Mouse (Mus musculus): ENCODE data around the gene Icosl. TPM values are rescaled to one million over a fixed set of nuclear protein-coding genes. Genes with fewer than 3 reads are reported as not detected.

The Icosl gene
- polyA plus RNA-seq, 1 experiment: 9.7 TPM

DNA sequence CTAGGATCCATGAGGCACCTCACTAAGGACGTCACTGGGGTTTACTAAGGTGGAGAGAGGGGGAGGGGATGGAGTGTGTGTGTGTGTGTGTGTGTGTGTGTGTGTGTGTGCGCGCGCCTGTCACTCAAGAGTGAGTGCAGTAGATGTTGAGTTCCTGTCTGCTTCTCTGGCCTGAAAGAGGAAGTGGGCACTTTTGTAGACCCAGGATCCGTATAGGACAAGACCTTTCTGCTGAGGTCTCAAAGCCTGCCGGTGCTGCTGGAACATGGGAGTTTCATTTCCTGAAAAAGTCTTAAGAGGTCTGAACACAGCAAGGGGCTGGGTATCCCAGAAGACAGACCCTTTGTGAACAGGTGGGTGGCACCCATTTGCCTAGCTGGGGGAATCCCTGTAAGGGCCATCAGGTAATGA lies 18.0 kb downstream of the Icosl start:
- peaks cover 12% of the 10 kb centered on the region for H3K4me1 ChIP-seq (ENCODE audit: control insufficient read depth, insufficient read depth, insufficient read length, low read length)
- no peak overlapping the region for H3K4me3 ChIP-seq (ENCODE audit: low read depth, low read length)
- 68% methylated on average over 6 of the region's 6 CpGs for WGBS
- no peaks in the 10 kb centered on the region for H3K36me3 ChIP-seq (ENCODE audit: control insufficient read depth, insufficient read depth, low read length)
- no peak for TF ChIP-seq POLR2A (IDR thresholded peaks at IDR 0.05; ENCODE audit: low read depth, low read length)
- TF ChIP-seq CTCF (IDR thresholded peaks at IDR 0.05; ENCODE audit: extremely low read depth, insufficient read length, insufficient replicate concordance, low read depth, low read length): no peak
- H3K27ac ChIP-seq (ENCODE audit: insufficient read depth, low read depth, low read length): peak overlapping the region; percentile 63
- no peaks in the 10 kb centered on the region for H3K27me3 ChIP-seq (ENCODE audit: control insufficient read depth, insufficient read depth, low read length)

DNA sequence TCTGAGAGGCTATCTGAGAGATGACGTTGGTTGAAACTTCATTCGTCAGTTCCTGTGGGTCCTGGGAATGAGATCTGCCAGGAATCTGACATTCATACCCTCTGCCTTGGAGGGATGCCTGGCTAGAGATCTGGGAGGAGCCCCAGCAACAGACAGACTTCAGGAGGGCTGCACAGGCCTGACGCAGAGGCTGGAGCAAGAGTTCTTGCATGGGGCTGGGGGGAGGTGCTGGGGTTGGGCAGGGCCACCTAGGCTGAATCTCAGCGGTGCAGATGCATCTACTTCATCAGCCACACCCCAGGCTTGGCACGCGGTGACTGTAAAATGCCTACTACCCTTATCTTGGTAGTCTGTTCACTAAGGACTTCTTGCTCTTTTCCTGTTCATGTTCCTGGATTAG lies 21.1 kb downstream of the Icosl start:
- peaks cover 20% of the 10 kb centered on the region for H3K4me1 ChIP-seq (ENCODE audit: control insufficient read depth, insufficient read depth, insufficient read length, low read length)
- no peaks in the 10 kb centered on the region for H3K27me3 ChIP-seq (ENCODE audit: control insufficient read depth, insufficient read depth, low read length)
- 28% methylated on average over 6 of the region's 6 CpGs for WGBS
- H3K4me3 ChIP-seq (ENCODE audit: low read depth, low read length): no peak overlapping the region
- H3K27ac ChIP-seq (ENCODE audit: insufficient read depth, low read depth, low read length): no peak overlapping the region; the same call in 1 of the 2 replicates
- H3K36me3 ChIP-seq (ENCODE audit: control insufficient read depth, insufficient read depth, low read length): no peaks in the 10 kb centered on the region
- TF ChIP-seq CTCF (IDR thresholded peaks at IDR 0.05; ENCODE audit: extremely low read depth, insufficient read length, insufficient replicate concordance, low read depth, low read length) (no peak), POLR2A (IDR thresholded peaks at IDR 0.05; ENCODE audit: low read depth, low read length) (no peak)

DNA sequence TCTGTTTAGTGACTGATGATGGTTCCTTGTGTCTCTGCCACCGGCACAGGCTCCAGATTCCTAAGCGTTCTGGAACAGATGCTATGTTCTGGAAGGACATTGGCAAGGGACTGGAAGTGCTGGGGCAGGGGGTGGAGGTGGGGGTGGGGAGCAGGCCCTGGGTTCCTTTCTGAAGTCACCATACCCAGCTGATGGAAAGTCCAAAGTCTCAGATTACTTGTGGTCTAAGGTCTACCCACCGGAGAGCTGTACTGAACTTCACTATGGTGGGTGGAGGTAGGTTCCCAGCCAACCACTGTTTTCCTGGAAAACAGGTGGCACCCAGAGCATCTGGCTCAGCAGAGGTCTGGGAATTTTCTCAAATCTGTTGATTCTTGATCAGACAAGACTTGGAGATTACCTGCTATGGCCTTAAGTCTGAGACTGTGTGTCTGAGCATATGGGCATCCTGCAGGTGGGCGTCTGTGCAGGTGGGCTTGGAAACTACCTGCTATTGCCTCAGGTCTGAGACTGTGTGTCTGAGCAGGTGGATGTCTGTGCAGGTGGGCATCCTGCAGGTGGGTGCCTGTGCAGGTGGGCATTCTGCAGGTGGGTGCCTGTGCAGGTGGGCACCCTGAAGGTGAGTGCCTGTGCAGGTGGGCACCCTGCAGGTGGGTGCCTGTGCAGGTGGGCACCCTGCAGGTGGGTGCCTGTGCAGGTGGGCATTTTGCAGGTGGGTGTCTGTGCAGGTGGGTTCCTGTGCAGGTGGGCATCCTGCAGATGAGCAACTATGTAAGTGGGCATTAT lies 21.8 kb downstream of the Icosl start:
- H3K4me1 ChIP-seq (ENCODE audit: control insufficient read depth, insufficient read depth, insufficient read length, low read length): peaks cover 20% of the 10 kb centered on the region
- no peaks in the 10 kb centered on the region for H3K36me3 ChIP-seq (ENCODE audit: control insufficient read depth, insufficient read depth, low read length)
- TF ChIP-seq CTCF (IDR thresholded peaks at IDR 0.05; ENCODE audit: extremely low read depth, insufficient read length, insufficient replicate concordance, low read depth, low read length) (no peak), POLR2A (IDR thresholded peaks at IDR 0.05; ENCODE audit: low read depth, low read length) (no peak)
- H3K27me3 ChIP-seq (ENCODE audit: control insufficient read depth, insufficient read depth, low read length): no peaks in the 10 kb centered on the region
- 36% methylated on average over 4 of the region's 4 CpGs for WGBS
- no peak overlapping the region for H3K27ac ChIP-seq (ENCODE audit: insufficient read depth, low read depth, low read length)
- no peak overlapping the region for H3K4me3 ChIP-seq (ENCODE audit: low read depth, low read length)

DNA sequence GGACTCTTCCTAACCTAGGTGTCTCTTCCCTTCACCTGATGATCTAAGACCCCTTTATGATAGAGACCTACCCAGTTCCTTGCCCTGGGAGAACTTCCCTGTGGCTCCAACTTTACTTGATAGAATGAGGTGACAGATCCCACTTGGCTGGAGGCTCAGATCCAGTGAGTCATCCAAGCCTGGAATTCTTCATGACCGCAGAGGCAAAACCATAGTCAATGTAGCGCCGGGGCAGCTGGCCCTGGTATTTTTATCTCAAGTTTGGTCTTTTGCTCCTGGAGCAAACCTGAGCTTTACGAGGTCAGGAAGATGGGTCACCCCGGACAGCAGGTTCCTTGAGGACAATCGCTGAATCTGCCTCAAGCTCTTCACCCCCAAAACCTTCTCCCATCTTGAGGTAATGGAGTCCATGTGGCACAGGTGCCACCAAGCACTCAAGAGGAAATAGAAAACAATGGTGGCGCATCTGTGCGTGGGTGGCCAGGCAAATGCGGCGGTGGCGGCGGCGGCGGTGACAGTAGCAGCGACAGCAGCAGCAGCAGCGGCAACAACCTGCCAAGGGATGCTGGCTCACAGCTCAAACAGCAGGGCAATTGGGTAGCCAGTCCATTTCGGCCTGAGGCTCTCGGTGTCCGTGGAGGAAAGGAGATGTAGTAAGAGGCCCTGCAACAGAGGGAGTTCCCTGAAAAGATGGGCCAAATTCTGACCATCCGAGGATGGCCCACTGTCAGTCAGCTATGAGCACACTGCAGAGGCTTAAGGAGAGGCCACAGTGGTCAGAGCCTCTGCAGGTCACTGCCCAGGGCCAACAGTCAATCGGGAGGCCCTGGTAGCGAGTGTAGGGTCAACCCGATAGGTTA lies 23.0 kb downstream of the Icosl start:
- no peaks in the 10 kb centered on the region for H3K36me3 ChIP-seq (ENCODE audit: control insufficient read depth, insufficient read depth, low read length)
- H3K4me3 ChIP-seq (ENCODE audit: low read depth, low read length): peak overlapping the region; percentile 16; the same call in 1 of the 2 replicates
- H3K4me1 ChIP-seq (ENCODE audit: control insufficient read depth, insufficient read depth, insufficient read length, low read length): peaks cover 20% of the 10 kb centered on the region
- WGBS: 91% methylated on average over 23 of the region's 23 CpGs
- no peak for TF ChIP-seq CTCF (IDR thresholded peaks at IDR 0.05; ENCODE audit: extremely low read depth, insufficient read length, insufficient replicate concordance, low read depth, low read length)
- no peak for TF ChIP-seq POLR2A (IDR thresholded peaks at IDR 0.05; ENCODE audit: low read depth, low read length)
- H3K27ac ChIP-seq (ENCODE audit: insufficient read depth, low read depth, low read length): peak overlapping the region; percentile 27; the same call in 1 of the 2 replicates
- H3K27me3 ChIP-seq (ENCODE audit: control insufficient read depth, insufficient read depth, low read length): no peaks in the 10 kb centered on the region

DNA sequence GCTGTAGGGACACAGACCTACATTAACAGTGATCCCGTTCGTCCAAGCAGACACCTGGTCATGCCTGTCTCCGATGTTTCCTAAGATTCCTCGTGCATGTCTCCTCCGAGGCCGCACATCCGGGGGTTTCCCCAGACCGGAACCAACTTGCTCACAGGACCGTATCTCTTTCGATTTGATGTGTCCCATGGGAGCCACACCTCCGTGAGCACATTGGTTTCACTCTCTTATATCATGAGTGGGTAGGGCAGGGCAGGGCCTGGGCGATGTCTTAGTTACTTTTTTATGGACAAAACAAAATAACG lies 23.6 kb downstream of the Icosl start:
- 65% methylated on average over 13 of the region's 13 CpGs for WGBS
- Histone ChIP-seq H3K36me3 (ENCODE audit: control insufficient read depth, insufficient read depth, low read length) (no peaks in the 10 kb centered on the region), H3K27ac (ENCODE audit: insufficient read depth, low read depth, low read length) (0 out of 2 replicates have a peak overlapping the region, but pooled peaks have one; percentile 27), H3K27me3 (ENCODE audit: control insufficient read depth, insufficient read depth, low read length) (no peaks in the 10 kb centered on the region), H3K4me1 (ENCODE audit: control insufficient read depth, insufficient read depth, insufficient read length, low read length) (peaks cover 20% of the 10 kb centered on the region), H3K4me3 (ENCODE audit: low read depth, low read length) (peak overlapping the region; percentile 16; the same call in 1 of the 2 replicates)
- no peak for TF ChIP-seq CTCF (IDR thresholded peaks at IDR 0.05; ENCODE audit: extremely low read depth, insufficient read length, insufficient replicate concordance, low read depth, low read length)
- no peak for TF ChIP-seq POLR2A (IDR thresholded peaks at IDR 0.05; ENCODE audit: low read depth, low read length)

DNA sequence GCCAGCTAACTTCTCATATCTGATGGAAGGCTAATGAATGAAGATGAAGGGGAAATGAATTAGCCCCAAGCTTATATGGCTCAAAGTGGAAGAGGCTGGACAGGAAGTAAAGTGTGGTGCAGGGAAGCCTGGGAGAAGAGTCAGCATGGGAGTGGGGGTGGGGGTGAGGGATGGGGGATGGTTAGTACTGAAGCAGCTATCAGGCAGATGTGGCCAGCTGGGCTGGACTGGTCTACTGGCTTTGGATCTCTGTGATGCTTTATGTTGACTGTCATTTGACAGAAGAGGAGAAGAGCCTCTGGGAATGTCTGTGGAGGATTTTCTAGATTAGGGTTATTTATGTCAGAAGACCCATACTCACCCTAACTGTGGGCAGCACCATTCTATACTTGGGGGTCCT lies 26.1 kb downstream of the Icosl start:
- no peaks in the 10 kb centered on the region for H3K36me3 ChIP-seq (ENCODE audit: control insufficient read depth, insufficient read depth, low read length)
- no peaks in the 10 kb centered on the region for H3K27me3 ChIP-seq (ENCODE audit: control insufficient read depth, insufficient read depth, low read length)
- TF ChIP-seq POLR2A (IDR thresholded peaks at IDR 0.05; ENCODE audit: low read depth, low read length) (no peak), CTCF (IDR thresholded peaks at IDR 0.05; ENCODE audit: extremely low read depth, insufficient read length, insufficient replicate concordance, low read depth, low read length) (no peak)
- H3K27ac ChIP-seq (ENCODE audit: insufficient read depth, low read depth, low read length): no peak overlapping the region
- peaks cover 17% of the 10 kb centered on the region for H3K4me1 ChIP-seq (ENCODE audit: control insufficient read depth, insufficient read depth, insufficient read length, low read length)
- no peak overlapping the region for H3K4me3 ChIP-seq (ENCODE audit: low read depth, low read length)

All from small intestine, adult 2 months (tissue).